Mouse (Mus musculus) forebrain, embryonic 12.5 days (tissue): ENCODE measurements around the gene Cxcr5. TPM values are rescaled to one million over a fixed set of nuclear protein-coding genes. Genes with fewer than 3 reads are reported as not detected.

ENCODE experiments used
- ATAC-seq: fragments of 200-750 bp; cut with Nextera tagmentation; 2 replicates; pipeline ENCODE4 v1.8.0; 2017; ENCODE audit warnings: moderate TSS enrichment; ENCODE audit not compliant: low FRiP score
- H3K27ac ChIP-seq: fragments of 300-500 bp; sonication (generic); 2 replicates; pipeline ENCODE4 v1.5.1; 2016; ENCODE audit warnings: mild to moderate bottlenecking
- H3K27me3 ChIP-seq: fragments of 300-500 bp; sonication (generic); 2 replicates; pipeline ENCODE4 v1.6.1; 2016; ENCODE audit warnings: mild to moderate bottlenecking
- H3K36me3 ChIP-seq: fragments of 300-500 bp; sonication (generic); replicated peaks from 2 replicates; pipeline ENCODE4 v1.6.1; 2016; ENCODE audit warnings: mild to moderate bottlenecking
- H3K4me1 ChIP-seq: fragments of 300-500 bp; sonication (generic); 2 replicates; pipeline ENCODE4 v1.6.1; 2016
- H3K4me2 ChIP-seq: fragments of 300-500 bp; sonication (generic); 2 replicates; pipeline ENCODE4 v1.6.1; 2016; ENCODE audit warnings: mild to moderate bottlenecking, moderate library complexity
- H3K4me3 ChIP-seq: fragments of 300-500 bp; sonication (generic); replicated peaks from 2 replicates; pipeline ENCODE4 v1.5.1; 2016; ENCODE audit warnings: mild to moderate bottlenecking
- H3K9ac ChIP-seq: fragments of 300-500 bp; sonication (generic); 2 replicates; pipeline ENCODE4 v1.6.1; 2016; ENCODE audit warnings: mild to moderate bottlenecking
- H3K9me3 ChIP-seq: fragments of 300-500 bp; sonication (generic); 2 replicates; pipeline ENCODE4 v1.6.1; 2016
- WGBS: fragments of 180-500 bp; shearing (Covaris S2); methylation state at CpG from one replicate; pipeline ENCODE4 v1.1.7; 2016; 5-methylcytosine and 5-hydroxymethylcytosine counted together
- polyA plus RNA-seq: library from polyadenylated mRNA; unstranded; fragments of >200 nt; fragmentation: Nextera tagmentation; extraction: Ambion mirVana; gene quantifications from 2 replicates; pipeline ENCODE4 v1.2.1, GENCODE M21; 2016

Gene Cxcr5
- polyA plus RNA-seq, 1 experiment from 2014 or later, result 0.27 TPM

- Histone ChIP-seq H3K9me3 (no peaks in the 10 kb centered on the region), H3K27ac (peak overlapping the region; percentile 99), H3K9ac (peak overlapping the region; percentile 86), H3K27me3 (peaks cover 4% of the 10 kb centered on the region; the same call in 1 of the 2 replicates), H3K36me3 (no peaks in the 10 kb centered on the region), H3K4me2 (peak overlapping the region; percentile 98), H3K4me3 (peak overlapping the region; percentile 74), H3K4me1 (peaks cover 33% of the 10 kb centered on the region)
- under 1% methylated on average over 20 of the region's 27 CpGs for WGBS
- peak; percentile 62 for ATAC-seq
Measured at GRCm38 (mm10) chr9:44478229-44478921, 83.3 kb downstream of the Cxcr5 start.

DNA sequence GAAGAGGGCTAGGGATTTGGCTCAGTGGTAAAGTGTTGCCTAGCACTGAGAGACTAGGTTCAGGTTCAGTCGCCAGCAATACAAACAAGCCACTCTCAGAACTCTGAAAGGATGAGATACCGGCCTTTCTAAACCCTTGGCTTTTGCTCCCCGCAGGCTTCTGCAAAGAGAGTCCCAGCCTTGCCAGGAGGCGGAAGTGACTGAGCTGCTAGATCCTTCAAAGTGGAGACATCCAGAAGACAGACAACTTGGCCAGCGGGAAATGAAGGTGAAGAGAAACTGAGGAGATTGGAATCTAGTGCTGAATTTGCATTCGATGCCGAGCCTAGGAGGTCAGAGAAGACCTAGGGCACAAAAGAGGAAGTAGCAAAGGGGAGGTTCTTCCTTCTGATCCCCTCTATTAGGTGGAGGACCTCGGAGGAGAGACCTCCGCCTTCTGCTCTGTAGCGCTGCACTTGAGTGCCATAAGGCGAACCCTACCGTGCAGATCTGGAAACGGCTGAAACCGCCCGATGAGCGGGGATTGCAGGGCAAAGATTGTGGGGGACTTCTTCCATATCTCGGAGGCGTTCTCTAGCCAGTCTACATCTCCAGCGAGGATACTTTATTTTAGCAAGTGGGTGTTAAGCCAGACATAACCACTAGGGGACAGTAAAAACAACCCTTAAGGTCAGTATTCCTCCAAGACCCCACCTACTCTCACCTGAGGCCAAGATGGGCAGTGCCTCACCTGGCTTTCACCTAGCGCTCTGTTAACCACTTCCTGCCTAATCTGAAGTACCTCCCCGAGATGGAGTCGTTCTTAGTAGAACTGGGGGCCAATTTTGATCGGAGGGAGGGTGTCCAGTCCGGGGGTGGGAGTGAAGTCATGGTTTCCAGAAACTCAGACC, 84.1 kb downstream of the Cxcr5 start:
- Histone ChIP-seq H3K4me2 (peak overlapping the region; percentile 98), H3K4me1 (peaks cover 33% of the 10 kb centered on the region), H3K27ac (peak overlapping the region; percentile 99), H3K9me3 (no peaks in the 10 kb centered on the region), H3K4me3 (peak overlapping the region; percentile 74), H3K36me3 (no peaks in the 10 kb centered on the region), H3K27me3 (peaks cover 4% of the 10 kb centered on the region; the same call in 1 of the 2 replicates), H3K9ac (peak overlapping the region; percentile 86)
- no peak for ATAC-seq
- WGBS, result 6% methylated on average over 24 of the region's 24 CpGs

GRCm38 (mm10) chr9:44475936-44476335, 85.7 kb downstream of the Cxcr5 start:
- WGBS, result 91% methylated on average over 3 of the region's 3 CpGs
- no peaks in the 10 kb centered on the region for H3K36me3 ChIP-seq
- H3K4me3 ChIP-seq, result no peak overlapping the region
- no peak for ATAC-seq
- no peak overlapping the region for H3K27ac ChIP-seq
- no peak overlapping the region for H3K9ac ChIP-seq
- no peaks in the 10 kb centered on the region for H3K27me3 ChIP-seq
- no peak overlapping the region for H3K4me2 ChIP-seq
- H3K9me3 ChIP-seq, result no peaks in the 10 kb centered on the region
- peaks cover 23% of the 10 kb centered on the region for H3K4me1 ChIP-seq

DNA sequence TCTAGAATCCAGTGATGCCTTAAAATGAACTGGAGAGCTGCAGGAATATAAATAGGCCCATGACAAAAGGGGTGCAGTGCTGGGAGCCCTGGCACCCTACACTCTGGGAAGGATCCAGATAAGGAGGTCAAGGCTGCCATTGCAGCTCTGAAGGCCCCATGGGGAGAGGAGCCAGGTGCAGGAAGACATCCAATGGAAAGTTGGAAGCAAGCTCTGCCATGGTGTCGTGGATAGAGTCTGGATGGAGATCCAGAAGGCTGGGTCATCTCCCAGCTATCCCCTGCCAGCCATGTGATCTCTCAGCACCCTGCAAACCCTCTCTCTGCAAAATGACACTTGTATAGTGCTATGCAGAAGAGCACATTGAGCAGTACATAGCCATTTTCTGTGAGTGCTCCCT, 87.3 kb downstream of the Cxcr5 start:
- no peak overlapping the region for H3K27ac ChIP-seq
- no peak overlapping the region for H3K9ac ChIP-seq
- H3K4me2 ChIP-seq, result no peak overlapping the region
- ATAC-seq, result no peak
- H3K9me3 ChIP-seq, result no peaks in the 10 kb centered on the region
- peaks cover 13% of the 10 kb centered on the region for H3K4me1 ChIP-seq
- no peak overlapping the region for H3K4me3 ChIP-seq
- no peaks in the 10 kb centered on the region for H3K27me3 ChIP-seq
- WGBS, result 50% methylated on average over 1 of the region's 1 CpGs
- no peaks in the 10 kb centered on the region for H3K36me3 ChIP-seq

GRCm38 (mm10) chr9:44473184-44473583, 88.5 kb downstream of the Cxcr5 start:
- no peak overlapping the region for H3K4me3 ChIP-seq
- H3K4me1 ChIP-seq, result peaks cover 21% of the 10 kb centered on the region
- ATAC-seq, result no peak
- no peak overlapping the region for H3K4me2 ChIP-seq
- H3K27ac ChIP-seq, result no peak overlapping the region
- no peak overlapping the region for H3K9ac ChIP-seq
- no peaks in the 10 kb centered on the region for H3K9me3 ChIP-seq
- 64% methylated on average over 3 of the region's 3 CpGs for WGBS
- H3K36me3 ChIP-seq, result no peaks in the 10 kb centered on the region
- H3K27me3 ChIP-seq, result no peaks in the 10 kb centered on the region

GRCm38 (mm10) chr9:44468800-44469199, 92.9 kb downstream of the Cxcr5 start:
- Histone ChIP-seq H3K4me3 (no peak overlapping the region), H3K4me2 (no peak overlapping the region)
- WGBS, result 59% methylated on average over 2 of the region's 2 CpGs

GRCm38 (mm10) chr9:44468224-44468623, 93.5 kb downstream of the Cxcr5 start:
- H3K4me2 ChIP-seq, result no peak overlapping the region
- no peaks in the 10 kb centered on the region for H3K36me3 ChIP-seq
- H3K4me1 ChIP-seq, result peaks cover 11% of the 10 kb centered on the region; the same call in 1 of the 2 replicates
- H3K9ac ChIP-seq, result no peak overlapping the region; the same call in 1 of the 2 replicates
- no peaks in the 10 kb centered on the region for H3K27me3 ChIP-seq
- H3K9me3 ChIP-seq, result no peaks in the 10 kb centered on the region
- H3K4me3 ChIP-seq, result no peak overlapping the region
- no peak for ATAC-seq
- 68% methylated on average over 7 of the region's 7 CpGs for WGBS
- no peak overlapping the region for H3K27ac ChIP-seq

More at GRCm38 (mm10) chr9:44468800-44469199, 92.9 kb downstream of the Cxcr5 start:
- no peaks in the 10 kb centered on the region for H3K36me3 ChIP-seq
- no peak for ATAC-seq
- no peaks in the 10 kb centered on the region for H3K9me3 ChIP-seq
- H3K27ac ChIP-seq, result no peak overlapping the region
- H3K9ac ChIP-seq, result peak overlapping the region; percentile 8; the same call in 1 of the 2 replicates
- H3K4me1 ChIP-seq, result peaks cover 11% of the 10 kb centered on the region; the same call in 1 of the 2 replicates
- H3K27me3 ChIP-seq, result no peaks in the 10 kb centered on the region

DNA sequence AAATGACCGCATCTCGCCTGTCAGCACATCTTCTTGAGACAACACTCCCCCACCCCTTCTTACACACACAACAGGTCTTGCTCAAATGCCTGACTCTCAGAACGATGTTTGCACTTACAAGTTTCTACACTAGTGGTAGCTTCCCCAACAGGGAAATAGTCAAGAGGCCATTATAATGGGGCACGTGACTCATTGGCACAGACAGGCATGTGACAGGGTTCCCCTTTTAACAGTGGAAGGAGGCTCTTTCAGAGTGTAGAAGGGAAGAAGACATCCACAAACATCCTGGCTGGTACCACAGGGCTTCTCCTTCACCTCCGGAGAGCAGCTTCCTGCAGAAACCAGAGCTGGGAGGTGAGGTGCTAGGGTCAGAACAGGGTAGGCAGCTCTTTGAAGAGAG, 99.7 kb downstream of the Cxcr5 start:
- H3K9me3 ChIP-seq, result no peaks in the 10 kb centered on the region
- 90% methylated on average over 5 of the region's 5 CpGs for WGBS
- no peaks in the 10 kb centered on the region for H3K36me3 ChIP-seq
- no peak overlapping the region for H3K27ac ChIP-seq
- H3K4me1 ChIP-seq, result peaks cover 14% of the 10 kb centered on the region
- no peak overlapping the region for H3K4me3 ChIP-seq
- no peaks in the 10 kb centered on the region for H3K27me3 ChIP-seq
- H3K9ac ChIP-seq, result no peak overlapping the region
- no peak for ATAC-seq
- no peak overlapping the region for H3K4me2 ChIP-seq

Other genes with a start within 250 kb of the Cxcr5 start
- gene C2cd2l, start 241.6 kb downstream of the Cxcr5 start, polyA plus RNA-seq, result 16.5 and 16.9 TPM in 2 replicates
- gene Dpagt1, start 235.9 kb downstream of the Cxcr5 start, polyA plus RNA-seq, result 38.9 and 39.3 TPM in 2 replicates
- gene H2afx, start 227.2 kb downstream of the Cxcr5 start, polyA plus RNA-seq, result 477 and 482 TPM in 2 replicates
- 107 and 115 TPM in 2 replicates for gene Hmbs, start 217.6 kb downstream of the Cxcr5 start, polyA plus RNA-seq
- 31.5 and 34.8 TPM in 2 replicates for gene Vps11, start 200.2 kb downstream of the Cxcr5 start, polyA plus RNA-seq
- gene Hyou1, start 182.4 kb downstream of the Cxcr5 start, polyA plus RNA-seq, result 26.7 and 35.8 TPM in 2 replicates
- 23.4 and 23.6 TPM in 2 replicates for gene Slc37a4, start 165.0 kb downstream of the Cxcr5 start, polyA plus RNA-seq
- gene Rps25, start 154.7 kb downstream of the Cxcr5 start, polyA plus RNA-seq, result 1,477 and 1,540 TPM in 2 replicates
- 242 and 243 TPM in 2 replicates for gene Trappc4, start 154.3 kb downstream of the Cxcr5 start, polyA plus RNA-seq
- 30.3 and 32.2 TPM in 2 replicates for gene Ccdc84, start 143.3 kb downstream of the Cxcr5 start, polyA plus RNA-seq
- gene Foxr1, start 120.7 kb downstream of the Cxcr5 start, polyA plus RNA-seq, result not detected in 2 replicates
- 0.29 TPM in 1 of 2 replicates, not detected in the other for gene Upk2, start 106.9 kb downstream of the Cxcr5 start, polyA plus RNA-seq
- 10.6 and 10.7 TPM in 2 replicates for gene Bcl9l, start 79.1 kb downstream of the Cxcr5 start, polyA plus RNA-seq
- gene Ddx6, start 43.0 kb upstream of the Cxcr5 start, polyA plus RNA-seq, result 22.8 and 24.4 TPM in 2 replicates
- gene Treh, start 111.4 kb upstream of the Cxcr5 start, polyA plus RNA-seq, result not detected in 2 replicates
- 57.5 and 67.3 TPM in 2 replicates for gene Phldb1, start 173.3 kb upstream of the Cxcr5 start, polyA plus RNA-seq
- gene Arcn1, start 206.0 kb upstream of the Cxcr5 start, polyA plus RNA-seq, result 167 and 170 TPM in 2 replicates
- 124 and 130 TPM in 2 replicates for gene Ift46, start 206.0 kb upstream of the Cxcr5 start, polyA plus RNA-seq
- 3.6 and 4.4 TPM in 2 replicates for gene Tmem25, start 237.4 kb upstream of the Cxcr5 start, polyA plus RNA-seq
- gene Ttc36, start 241.2 kb upstream of the Cxcr5 start, polyA plus RNA-seq, result 0.31 and 0.82 TPM in 2 replicates